Mouse (Mus musculus) neural tube, embryonic 12.5 days (tissue): Measurements from ENCODE around the gene 5430427O19Rik. TPM values are rescaled to one million over a fixed set of nuclear protein-coding genes. Genes with fewer than 3 reads are reported as not detected.

Source experiments
- ATAC-seq: fragments of 200-750 bp; cut with Nextera tagmentation; 2 replicates; pipeline ENCODE4 v1.8.0; 2017; ENCODE audit warnings: low read depth, mild to moderate bottlenecking, moderate TSS enrichment, moderate library complexity; ENCODE audit not compliant: low FRiP score
- H3K27ac ChIP-seq: fragments of 300-500 bp; sonication (generic); 2 replicates; pipeline ENCODE4 v1.5.1; 2016
- H3K27me3 ChIP-seq: fragments of 300-500 bp; sonication (generic); replicated peaks from 2 replicates; pipeline ENCODE4 v1.6.1; 2016; ENCODE audit warnings: mild to moderate bottlenecking
- H3K36me3 ChIP-seq: fragments of 300-500 bp; sonication (generic); 2 replicates; pipeline ENCODE4 v1.6.1; 2016; ENCODE audit warnings: mild to moderate bottlenecking
- H3K4me1 ChIP-seq: fragments of 300-500 bp; sonication (generic); 2 replicates; pipeline ENCODE4 v1.6.1; 2016
- H3K4me2 ChIP-seq: fragments of 300-500 bp; sonication (generic); replicated peaks from 2 replicates; pipeline ENCODE4 v1.6.1; 2016; ENCODE audit warnings: mild to moderate bottlenecking
- H3K4me3 ChIP-seq: fragments of 300-500 bp; sonication (generic); 2 replicates; pipeline ENCODE4 v1.5.1; 2016
- H3K9ac ChIP-seq: fragments of 300-500 bp; sonication (generic); 2 replicates; pipeline ENCODE4 v1.6.1; 2016; ENCODE audit warnings: mild to moderate bottlenecking
- H3K9me3 ChIP-seq: fragments of 300-500 bp; sonication (generic); 2 replicates; pipeline ENCODE4 v1.6.1; 2016; ENCODE audit warnings: mild to moderate bottlenecking
- WGBS: fragments of 180-500 bp; shearing (Covaris S2); methylation state at CpG from one replicate; pipeline ENCODE4 v1.1.7; 2016; 5-methylcytosine and 5-hydroxymethylcytosine counted together
- polyA plus RNA-seq: library from polyadenylated mRNA; unstranded; fragments of >200 nt; fragmentation: Nextera tagmentation; extraction: Ambion mirVana; gene quantifications from 2 replicates; pipeline ENCODE4 v1.2.1, GENCODE M21; 2016

5430427O19Rik gene
- polyA plus RNA-seq = 0.10 and 0.15 TPM in 2 replicates

GRCm38 (mm10) chrX:85869914-85870483 is at the start of gene 5430427O19Rik:
TSS of gene 5430427O19Rik (plus strand) at chrX:85870354.
- no peak within 1 kb of the TSS for H3K27ac ChIP-seq
- H3K9me3 ChIP-seq = no peaks in the 10 kb centered on the region
- no peak within 1 kb of the TSS for H3K9ac ChIP-seq
- no peak within 1 kb of the TSS for H3K4me2 ChIP-seq
- no peak within 1 kb of the TSS for H3K4me3 ChIP-seq
- H3K4me1 ChIP-seq = no peaks in the 10 kb centered on the region
- no peaks in the 10 kb centered on the region for H3K27me3 ChIP-seq
- H3K36me3 ChIP-seq = no peaks in the 10 kb centered on the region
- ATAC-seq = no peak
- 89% methylated on average over 3 of the region's 3 CpGs for WGBS

- Histone ChIP-seq H3K9ac (no peak overlapping the region), H3K4me3 (no peak overlapping the region), H3K27ac (no peak overlapping the region), H3K4me2 (no peak overlapping the region), H3K9me3 (no peaks in the 10 kb centered on the region), H3K4me1 (no peaks in the 10 kb centered on the region), H3K27me3 (no peaks in the 10 kb centered on the region), H3K36me3 (no peaks in the 10 kb centered on the region)
- no peak for ATAC-seq
- 78% methylated on average over 3 of the region's 3 CpGs for WGBS
Measured at GRCm38 (mm10) chrX:85827719-85828453, 42.3 kb upstream of the 5430427O19Rik start.

- Histone ChIP-seq H3K27ac (no peak overlapping the region), H3K4me3 (no peak overlapping the region), H3K36me3 (no peaks in the 10 kb centered on the region), H3K27me3 (no peaks in the 10 kb centered on the region), H3K9ac (no peak overlapping the region), H3K9me3 (no peaks in the 10 kb centered on the region), H3K4me1 (no peaks in the 10 kb centered on the region), H3K4me2 (no peak overlapping the region)
- no peak for ATAC-seq
Measured at GRCm38 (mm10) chrX:85829000-85829399, 41.2 kb upstream of the 5430427O19Rik start.

- H3K9me3 ChIP-seq = no peaks in the 10 kb centered on the region
- no peak overlapping the region for H3K4me3 ChIP-seq
- no peaks in the 10 kb centered on the region for H3K27me3 ChIP-seq
- no peak overlapping the region for H3K27ac ChIP-seq
- no peaks in the 10 kb centered on the region for H3K36me3 ChIP-seq
- no peak for ATAC-seq
- H3K4me2 ChIP-seq = no peak overlapping the region
- no peaks in the 10 kb centered on the region for H3K4me1 ChIP-seq
- H3K9ac ChIP-seq = no peak overlapping the region
Measured at GRCm38 (mm10) chrX:85839174-85839573, 31.0 kb upstream of the 5430427O19Rik start.

- Histone ChIP-seq H3K4me1 (no peaks in the 10 kb centered on the region), H3K9me3 (no peaks in the 10 kb centered on the region), H3K4me2 (no peak overlapping the region), H3K27me3 (no peaks in the 10 kb centered on the region), H3K36me3 (no peaks in the 10 kb centered on the region), H3K27ac (no peak overlapping the region), H3K4me3 (no peak overlapping the region), H3K9ac (no peak overlapping the region)
- ATAC-seq = no peak
- 79% methylated on average over 3 of the region's 3 CpGs for WGBS
Measured at GRCm38 (mm10) chrX:85855938-85856337, 14.2 kb upstream of the 5430427O19Rik start.

GRCm38 (mm10) chrX:85857169-85857568 is 13.0 kb upstream of the 5430427O19Rik start:
- no peaks in the 10 kb centered on the region for H3K4me1 ChIP-seq
- H3K4me2 ChIP-seq = no peak overlapping the region
- H3K4me3 ChIP-seq = no peak overlapping the region
- H3K27ac ChIP-seq = no peak overlapping the region
- H3K27me3 ChIP-seq = no peaks in the 10 kb centered on the region
- no peaks in the 10 kb centered on the region for H3K9me3 ChIP-seq
- H3K9ac ChIP-seq = no peak overlapping the region
- H3K36me3 ChIP-seq = no peaks in the 10 kb centered on the region
- no peak for ATAC-seq

GRCm38 (mm10) chrX:85868079-85868478 is 2.1 kb upstream of the 5430427O19Rik start:
- no peak overlapping the region for H3K9ac ChIP-seq
- no peaks in the 10 kb centered on the region for H3K36me3 ChIP-seq
- no peak for ATAC-seq
- no peaks in the 10 kb centered on the region for H3K9me3 ChIP-seq
- H3K4me1 ChIP-seq = no peaks in the 10 kb centered on the region
- WGBS = 74% methylated on average over 3 of the region's 3 CpGs
- H3K4me2 ChIP-seq = no peak overlapping the region
- no peaks in the 10 kb centered on the region for H3K27me3 ChIP-seq
- H3K4me3 ChIP-seq = no peak overlapping the region
- H3K27ac ChIP-seq = no peak overlapping the region

- ATAC-seq = no peak
- H3K4me3 ChIP-seq = no peak overlapping the region
- H3K27ac ChIP-seq = no peak overlapping the region
- H3K27me3 ChIP-seq = no peaks in the 10 kb centered on the region
- H3K4me1 ChIP-seq = no peaks in the 10 kb centered on the region
- H3K9me3 ChIP-seq = no peaks in the 10 kb centered on the region
- H3K9ac ChIP-seq = no peak overlapping the region
- no peak overlapping the region for H3K4me2 ChIP-seq
- H3K36me3 ChIP-seq = no peaks in the 10 kb centered on the region
- 91% methylated on average over 11 of the region's 11 CpGs for WGBS
Measured at GRCm38 (mm10) chrX:85871371-85872056, 1.4 kb downstream of the 5430427O19Rik start.

GRCm38 (mm10) chrX:85874367-85874766 is 4.2 kb downstream of the 5430427O19Rik start:
- no peaks in the 10 kb centered on the region for H3K27me3 ChIP-seq
- no peak overlapping the region for H3K4me2 ChIP-seq
- H3K9me3 ChIP-seq = no peaks in the 10 kb centered on the region
- H3K4me1 ChIP-seq = no peaks in the 10 kb centered on the region
- H3K9ac ChIP-seq = no peak overlapping the region
- H3K36me3 ChIP-seq = no peaks in the 10 kb centered on the region
- no peak for ATAC-seq
- WGBS = 93% methylated on average over 4 of the region's 4 CpGs
- no peak overlapping the region for H3K4me3 ChIP-seq
- H3K27ac ChIP-seq = no peak overlapping the region

- Histone ChIP-seq H3K36me3 (no peaks in the 10 kb centered on the region), H3K27me3 (no peaks in the 10 kb centered on the region), H3K4me1 (no peaks in the 10 kb centered on the region), H3K27ac (no peak overlapping the region), H3K9ac (no peak overlapping the region), H3K9me3 (no peaks in the 10 kb centered on the region), H3K4me2 (no peak overlapping the region), H3K4me3 (no peak overlapping the region)
- no peak for ATAC-seq
Measured at GRCm38 (mm10) chrX:85875951-85876350, 5.8 kb downstream of the 5430427O19Rik start.

- 84% methylated on average over 2 of the region's 2 CpGs for WGBS
- H3K27me3 ChIP-seq = no peaks in the 10 kb centered on the region
- H3K9ac ChIP-seq = no peak overlapping the region
- no peaks in the 10 kb centered on the region for H3K9me3 ChIP-seq
- H3K36me3 ChIP-seq = no peaks in the 10 kb centered on the region
- ATAC-seq = no peak
- no peaks in the 10 kb centered on the region for H3K4me1 ChIP-seq
- no peak overlapping the region for H3K4me3 ChIP-seq
- H3K4me2 ChIP-seq = no peak overlapping the region
- H3K27ac ChIP-seq = no peak overlapping the region
Measured at GRCm38 (mm10) chrX:85877747-85878146, 7.6 kb downstream of the 5430427O19Rik start.

- no peak for ATAC-seq
- Histone ChIP-seq H3K4me1 (no peaks in the 10 kb centered on the region), H3K36me3 (no peaks in the 10 kb centered on the region), H3K4me2 (no peak overlapping the region), H3K4me3 (no peak overlapping the region), H3K27ac (no peak overlapping the region), H3K9me3 (no peaks in the 10 kb centered on the region), H3K27me3 (no peaks in the 10 kb centered on the region), H3K9ac (no peak overlapping the region)
Measured at GRCm38 (mm10) chrX:85878293-85878692, 8.1 kb downstream of the 5430427O19Rik start.
